Mouse (Mus musculus): ENCODE results near the gene Pde4a. TPM values are rescaled to one million over a fixed set of nuclear protein-coding genes. Genes with fewer than 3 reads are reported as not detected.
A peak's percentile ranks its signal among the peaks of the same experiment; 100 is the strongest.

Pde4a gene
- polyA plus RNA-seq, 1 experiment from 2014 or later: 6.5 TPM

DNA sequence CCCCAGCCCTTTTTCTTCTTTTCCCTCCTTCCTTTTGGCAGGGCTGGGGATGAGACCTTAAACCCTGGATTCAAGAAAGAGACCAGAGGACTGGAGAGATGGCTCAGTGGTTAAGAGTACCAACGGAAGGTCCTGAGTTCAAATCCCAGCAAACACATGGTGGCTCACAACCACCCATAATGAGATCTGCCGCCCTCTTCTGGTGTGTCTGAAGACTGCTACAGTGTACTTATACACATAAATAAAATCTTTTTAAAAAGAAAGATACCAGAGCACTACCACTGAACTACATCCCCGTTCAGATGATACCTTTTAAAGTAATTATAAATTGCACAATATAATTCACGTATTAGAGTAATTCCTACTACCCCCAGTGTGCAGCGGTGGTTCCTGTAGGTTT is 67.4 kb downstream of the Pde4a start:
- Histone ChIP-seq H3K9ac (ENCODE audit: low read length) (no peak overlapping the region), H3K9me3 (ENCODE audit: control insufficient read depth, low read length) (no peaks in the 10 kb centered on the region), H3K4me3 (ENCODE audit: low read depth, low read length) (no peak overlapping the region), H3K27me3 (ENCODE audit: control insufficient read depth, insufficient read depth, low read length) (no peaks in the 10 kb centered on the region), H3K27ac (ENCODE audit: low read depth, low read length) (no peak overlapping the region), H3K4me2 (no peak overlapping the region), H3K36me3 (ENCODE audit: control insufficient read depth, insufficient read depth, low read length) (no peaks in the 10 kb centered on the region; the same call in 1 of the 2 replicates), H3K4me1 (ENCODE audit: control insufficient read depth, insufficient read depth, low read length) (peaks cover 9% of the 10 kb centered on the region)
- 91% methylated on average over 5 of the region's 5 CpGs for WGBS
- DNase-seq (ENCODE audit: low spot score, missing footprints) (no peak), ATAC-seq (ENCODE audit: low FRiP score) (no peak)

DNA sequence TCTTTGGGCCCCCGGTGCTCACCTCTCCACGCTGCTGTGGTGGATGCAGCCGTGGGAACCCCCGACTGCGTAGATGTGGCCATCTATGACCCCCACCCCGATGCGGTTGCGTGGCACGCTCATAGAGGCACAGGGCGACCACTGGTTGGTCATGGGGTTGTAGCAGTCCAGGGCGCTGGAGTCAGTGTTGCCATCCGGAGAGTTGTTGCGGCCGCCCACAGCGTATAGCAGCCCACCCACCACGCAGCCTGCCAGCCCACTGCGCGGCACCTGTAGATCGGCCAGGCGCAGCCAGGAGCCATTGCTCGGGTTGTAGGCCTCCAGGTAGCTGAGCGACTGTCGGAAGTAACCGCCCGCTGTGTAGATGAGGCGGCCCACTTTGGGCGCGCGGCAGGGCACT is 67.9 kb downstream of the Pde4a start:
- Histone ChIP-seq H3K9ac (ENCODE audit: low read length) (no peak overlapping the region), H3K4me2 (no peak overlapping the region), H3K36me3 (ENCODE audit: control insufficient read depth, insufficient read depth, low read length) (no peaks in the 10 kb centered on the region; the same call in 1 of the 2 replicates), H3K9me3 (ENCODE audit: control insufficient read depth, low read length) (no peaks in the 10 kb centered on the region), H3K27me3 (ENCODE audit: control insufficient read depth, insufficient read depth, low read length) (no peaks in the 10 kb centered on the region), H3K4me1 (ENCODE audit: control insufficient read depth, insufficient read depth, low read length) (peaks cover 9% of the 10 kb centered on the region), H3K27ac (ENCODE audit: low read depth, low read length) (no peak overlapping the region), H3K4me3 (ENCODE audit: low read depth, low read length) (no peak overlapping the region)
- no peak for ATAC-seq (ENCODE audit: low FRiP score)
- DNase-seq (ENCODE audit: low spot score, missing footprints): no peak
- 90% methylated on average over 29 of the region's 29 CpGs for WGBS

DNA sequence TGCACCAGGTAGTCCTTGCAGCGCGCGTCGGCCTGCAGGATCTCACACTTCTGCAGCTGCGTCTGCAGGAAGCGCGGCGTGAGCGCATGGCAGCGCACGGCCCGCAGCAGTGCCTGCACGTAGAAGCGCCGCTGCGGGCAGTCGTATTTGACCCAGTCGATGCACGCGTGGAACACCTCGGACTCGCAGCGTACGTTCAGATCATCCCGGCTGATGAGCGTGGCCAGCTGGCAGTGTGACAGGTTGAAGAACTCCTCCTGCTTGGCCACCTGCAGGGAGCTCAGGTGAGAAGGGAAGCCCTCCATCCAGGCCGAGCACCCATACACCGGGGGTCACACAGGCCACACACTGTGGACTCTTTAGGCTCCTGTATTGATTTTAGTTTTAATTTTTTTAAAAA is 68.3 kb downstream of the Pde4a start:
- WGBS: 86% methylated on average over 28 of the region's 28 CpGs
- DNase-seq (ENCODE audit: low spot score, missing footprints): no peak
- H3K4me1 ChIP-seq (ENCODE audit: control insufficient read depth, insufficient read depth, low read length): peaks cover 9% of the 10 kb centered on the region
- no peak overlapping the region for H3K9ac ChIP-seq (ENCODE audit: low read length)
- no peaks in the 10 kb centered on the region for H3K27me3 ChIP-seq (ENCODE audit: control insufficient read depth, insufficient read depth, low read length)
- ATAC-seq (ENCODE audit: low FRiP score): no peak
- no peaks in the 10 kb centered on the region for H3K9me3 ChIP-seq (ENCODE audit: control insufficient read depth, low read length)
- H3K36me3 ChIP-seq (ENCODE audit: control insufficient read depth, insufficient read depth, low read length): no peaks in the 10 kb centered on the region; the same call in 1 of the 2 replicates
- H3K4me3 ChIP-seq (ENCODE audit: low read depth, low read length): no peak overlapping the region
- H3K27ac ChIP-seq (ENCODE audit: low read depth, low read length): no peak overlapping the region
- H3K4me2 ChIP-seq: no peak overlapping the region

DNA sequence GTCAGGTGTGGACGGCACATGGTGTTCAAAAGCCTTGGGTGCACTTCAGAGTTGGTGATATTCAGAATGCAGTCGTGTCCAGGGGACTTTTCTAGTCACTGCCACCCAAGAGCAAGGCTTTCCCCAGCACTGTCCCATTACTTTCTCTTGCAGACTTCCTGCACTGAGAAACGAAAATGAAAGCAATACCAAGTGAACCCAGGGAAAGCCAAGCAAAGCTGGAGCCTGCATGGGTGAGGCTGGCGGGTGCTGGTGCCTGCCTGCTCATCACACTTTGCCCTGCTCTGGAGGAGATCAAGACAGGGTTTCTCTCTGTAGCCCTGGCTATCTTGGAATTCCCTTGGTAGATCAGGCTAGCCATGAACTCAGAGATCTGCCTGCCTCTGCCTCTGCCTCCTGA is 69.8 kb downstream of the Pde4a start:
- Histone ChIP-seq H3K4me3 (ENCODE audit: low read depth, low read length) (no peak overlapping the region), H3K9ac (ENCODE audit: low read length) (no peak overlapping the region), H3K4me2 (no peak overlapping the region), H3K9me3 (ENCODE audit: control insufficient read depth, low read length) (no peaks in the 10 kb centered on the region), H3K4me1 (ENCODE audit: control insufficient read depth, insufficient read depth, low read length) (peaks cover 9% of the 10 kb centered on the region), H3K27ac (ENCODE audit: low read depth, low read length) (no peak overlapping the region), H3K36me3 (ENCODE audit: control insufficient read depth, insufficient read depth, low read length) (no peaks in the 10 kb centered on the region; the same call in 1 of the 2 replicates), H3K27me3 (ENCODE audit: control insufficient read depth, insufficient read depth, low read length) (no peaks in the 10 kb centered on the region)
- no peak for ATAC-seq (ENCODE audit: low FRiP score)
- WGBS: 87% methylated on average over 4 of the region's 4 CpGs
- no peak for DNase-seq (ENCODE audit: low spot score, missing footprints)

DNA sequence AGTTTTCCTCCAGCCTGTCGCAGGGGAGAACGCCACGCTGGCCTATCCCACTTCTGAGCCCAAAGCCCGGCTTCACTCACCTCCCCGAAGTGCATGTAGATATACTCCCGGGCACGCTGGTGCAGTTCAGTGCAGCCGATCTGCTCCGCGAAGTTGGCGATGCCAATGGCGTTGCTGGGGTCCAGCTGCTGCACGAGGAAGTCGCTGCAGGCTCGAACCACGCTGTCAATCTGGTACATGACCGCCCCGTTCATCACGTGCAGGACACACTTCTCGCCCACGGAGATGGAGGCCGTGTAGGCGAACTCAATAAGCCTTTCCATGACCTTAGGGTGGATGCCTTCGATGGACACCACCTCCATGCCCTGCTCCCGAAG is 71.5 kb downstream of the Pde4a start:
- H3K9ac ChIP-seq (ENCODE audit: low read length): peak overlapping the region; percentile 98; the same call in 1 of the 2 replicates
- H3K36me3 ChIP-seq (ENCODE audit: control insufficient read depth, insufficient read depth, low read length): no peaks in the 10 kb centered on the region; the same call in 1 of the 2 replicates
- peak overlapping the region; percentile 80 for H3K4me2 ChIP-seq
- WGBS: 85% methylated on average over 25 of the region's 25 CpGs
- peak overlapping the region; percentile 91; the same call in 1 of the 2 replicates for H3K4me3 ChIP-seq (ENCODE audit: low read depth, low read length)
- ATAC-seq (ENCODE audit: low FRiP score) (no peak), DNase-seq (ENCODE audit: low spot score, missing footprints) (no peak)
- no peaks in the 10 kb centered on the region; the same call in 1 of the 2 replicates for H3K27me3 ChIP-seq (ENCODE audit: control insufficient read depth, insufficient read depth, low read length)
- H3K27ac ChIP-seq (ENCODE audit: low read depth, low read length): no peak overlapping the region
- peaks cover 9% of the 10 kb centered on the region for H3K4me1 ChIP-seq (ENCODE audit: control insufficient read depth, insufficient read depth, low read length)
- H3K9me3 ChIP-seq (ENCODE audit: control insufficient read depth, low read length): no peaks in the 10 kb centered on the region

DNA sequence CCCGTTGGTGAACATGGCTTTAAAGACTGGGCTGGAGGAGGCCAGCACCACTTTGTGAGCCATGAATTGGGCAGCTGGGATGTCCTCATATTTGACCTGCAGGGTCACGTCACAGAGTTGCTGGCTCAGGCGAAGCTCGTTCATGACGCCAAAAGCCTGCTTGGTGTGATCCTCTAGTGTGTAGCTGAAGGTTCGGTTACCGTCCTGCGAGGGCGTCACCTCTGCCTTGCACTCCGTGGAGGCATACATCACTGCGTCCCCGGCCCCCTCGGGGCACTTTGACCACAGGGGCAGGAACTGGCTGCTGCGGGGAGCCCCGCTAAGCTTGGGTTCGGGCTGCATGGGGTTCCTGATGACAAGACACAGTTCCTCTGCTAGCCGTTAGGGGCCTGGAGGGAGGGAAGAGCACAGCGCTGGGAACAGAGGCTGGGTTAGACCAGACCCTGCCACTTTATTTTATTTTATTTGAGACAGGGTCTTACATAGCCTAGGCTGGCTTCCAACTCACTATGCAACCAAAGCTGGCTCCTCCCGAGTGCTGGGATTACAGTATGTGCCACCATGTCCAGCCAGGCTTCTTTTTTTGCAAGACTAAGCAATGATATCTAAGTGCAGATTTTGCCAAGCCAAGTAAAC is 72.0 kb downstream of the Pde4a start:
- DNase-seq (ENCODE audit: low spot score, missing footprints): no peak
- no peaks in the 10 kb centered on the region; the same call in 1 of the 2 replicates for H3K27me3 ChIP-seq (ENCODE audit: control insufficient read depth, insufficient read depth, low read length)
- ATAC-seq (ENCODE audit: low FRiP score): peak; percentile 39; the same call in 1 of the 2 replicates
- peak overlapping the region; percentile 80 for H3K4me2 ChIP-seq
- H3K4me1 ChIP-seq (ENCODE audit: control insufficient read depth, insufficient read depth, low read length): peaks cover 9% of the 10 kb centered on the region
- 19% methylated on average over 19 of the region's 19 CpGs for WGBS
- no peaks in the 10 kb centered on the region; the same call in 1 of the 2 replicates for H3K36me3 ChIP-seq (ENCODE audit: control insufficient read depth, insufficient read depth, low read length)
- no peak overlapping the region for H3K27ac ChIP-seq (ENCODE audit: low read depth, low read length)
- H3K9me3 ChIP-seq (ENCODE audit: control insufficient read depth, low read length): no peaks in the 10 kb centered on the region
- H3K4me3 ChIP-seq (ENCODE audit: low read depth, low read length): peak overlapping the region; percentile 91
- peak overlapping the region; percentile 98 for H3K9ac ChIP-seq (ENCODE audit: low read length)

DNA sequence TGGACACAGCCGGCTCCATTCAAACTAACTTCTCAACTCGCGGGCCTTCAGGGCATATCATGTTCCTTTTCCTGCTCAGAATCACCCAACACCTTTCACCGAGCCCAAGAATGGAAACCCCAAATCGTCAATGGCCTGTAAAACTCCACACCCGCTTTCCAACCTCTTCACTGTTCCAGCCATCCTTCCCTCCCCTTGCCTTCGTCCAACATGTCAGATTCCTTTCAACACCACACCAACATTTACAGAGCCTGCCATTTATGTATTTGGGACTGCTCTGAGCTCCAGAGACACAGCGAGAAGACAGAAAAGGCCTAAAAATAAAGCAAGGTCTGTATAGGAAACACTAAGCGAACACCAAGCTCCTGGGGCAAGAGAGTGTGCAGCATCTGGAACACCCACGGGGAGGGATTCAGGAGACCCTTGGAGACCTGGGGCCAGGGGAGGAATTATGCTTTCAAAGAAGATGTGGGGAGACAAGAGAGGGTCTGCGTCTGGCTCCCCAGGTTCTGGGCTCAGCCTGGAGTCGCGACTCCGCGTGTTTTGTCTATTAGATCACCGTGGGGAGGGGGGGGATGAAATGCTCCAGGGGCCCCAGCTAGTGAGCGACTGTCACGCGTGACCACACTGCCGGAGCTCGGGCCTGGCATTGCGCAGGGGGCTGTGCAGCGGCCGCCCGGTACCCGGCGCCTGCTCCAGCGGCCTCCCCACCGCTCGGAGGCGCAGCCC is 72.7 kb downstream of the Pde4a start:
- Histone ChIP-seq H3K36me3 (ENCODE audit: control insufficient read depth, insufficient read depth, low read length) (no peaks in the 10 kb centered on the region; the same call in 1 of the 2 replicates), H3K27ac (ENCODE audit: low read depth, low read length) (peak overlapping the region; percentile 67), H3K4me2 (peak overlapping the region; percentile 80), H3K9ac (ENCODE audit: low read length) (peak overlapping the region; percentile 98), H3K4me3 (ENCODE audit: low read depth, low read length) (peak overlapping the region; percentile 91), H3K4me1 (ENCODE audit: control insufficient read depth, insufficient read depth, low read length) (peaks cover 9% of the 10 kb centered on the region), H3K9me3 (ENCODE audit: control insufficient read depth, low read length) (no peaks in the 10 kb centered on the region; the same call in 1 of the 2 replicates), H3K27me3 (ENCODE audit: control insufficient read depth, insufficient read depth, low read length) (peaks cover 7% of the 10 kb centered on the region)
- peak; percentile 93 for DNase-seq (ENCODE audit: low spot score, missing footprints)
- WGBS: 3% methylated on average over 31 of the region's 31 CpGs
- peak; percentile 20 for ATAC-seq (ENCODE audit: low FRiP score)

DNA sequence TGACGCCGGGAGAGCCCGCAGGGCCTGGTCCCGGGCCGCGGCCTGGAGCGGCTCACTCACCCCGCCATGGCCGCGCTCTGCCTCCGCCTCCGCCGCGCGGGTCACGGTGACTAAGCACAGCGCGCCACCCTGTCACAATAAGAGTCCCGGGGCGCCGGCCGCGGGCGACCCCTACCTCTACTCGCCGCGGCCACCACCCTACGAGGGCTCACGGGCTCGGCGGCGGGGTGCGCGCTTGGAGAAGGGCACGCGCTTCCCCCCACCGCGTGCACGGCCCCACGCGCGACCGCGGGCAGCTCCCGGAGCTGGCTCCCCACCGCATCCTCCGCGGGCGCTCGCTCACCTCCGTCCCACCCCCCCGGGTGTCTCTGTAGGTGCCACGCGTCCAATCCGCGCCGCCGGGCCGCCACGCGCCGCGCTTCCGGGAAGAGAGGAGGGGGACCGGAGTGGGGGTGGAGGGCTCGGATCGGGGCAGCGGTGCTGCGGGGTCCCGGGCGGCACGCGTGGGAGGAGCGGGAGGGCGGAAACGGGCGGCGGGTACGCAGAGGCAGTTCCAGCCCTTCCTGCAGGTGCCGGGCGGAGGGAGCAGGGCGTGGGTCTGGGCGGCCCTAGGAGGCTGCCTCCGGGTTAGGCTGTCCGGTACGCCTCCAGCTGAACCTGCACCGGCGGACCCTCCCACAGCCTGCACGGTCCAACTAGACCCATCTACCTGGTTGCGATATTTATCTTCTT is 73.4 kb downstream of the Pde4a start, which contains the start of gene Keap1:
Gene Keap1 (minus strand): TSS at position 629 of the 732 bp plus-strand sequence.
- peaks cover 9% of the 10 kb centered on the region for H3K4me1 ChIP-seq (ENCODE audit: control insufficient read depth, insufficient read depth, low read length)
- peak within 1 kb of the TSS; percentile 98 for H3K9ac ChIP-seq (ENCODE audit: low read length)
- DNase-seq (ENCODE audit: low spot score, missing footprints) (peak; percentile 99), ATAC-seq (ENCODE audit: low FRiP score) (peak; percentile 88)
- peaks cover 14% of the 10 kb centered on the region for H3K27me3 ChIP-seq (ENCODE audit: control insufficient read depth, insufficient read depth, low read length)
- WGBS: under 1% methylated on average over 70 of the region's 90 CpGs
- no peaks in the 10 kb centered on the region; the same call in 1 of the 2 replicates for H3K36me3 ChIP-seq (ENCODE audit: control insufficient read depth, insufficient read depth, low read length)
- H3K27ac ChIP-seq (ENCODE audit: low read depth, low read length): peak within 1 kb of the TSS; percentile 67
- H3K9me3 ChIP-seq (ENCODE audit: control insufficient read depth, low read length): no peaks in the 10 kb centered on the region; the same call in 1 of the 2 replicates
- peak within 1 kb of the TSS; percentile 91 for H3K4me3 ChIP-seq (ENCODE audit: low read depth, low read length)
- H3K4me2 ChIP-seq: peak within 1 kb of the TSS; percentile 80

Data from midbrain, embryonic 11.5 days (tissue).